Mouse (Mus musculus) adrenal gland, adult 10 weeks (tissue): ENCODE results near the gene Ccr8. TPM values are rescaled to one million over a fixed set of nuclear protein-coding genes. Genes with fewer than 3 reads are reported as not detected.

Source experiments
- polyA plus RNA-seq: library from polyadenylated mRNA; stranded (reverse); fragments of 350-450 nt; fragmentation: Illumina TruSeq; extraction: RNeasy Lipid Tissue Mini Kit (QIAGEN cat#74804); gene quantifications from one replicate; pipeline ENCODE4 v1.2.3, GENCODE M21; 2014; ENCODE audit warnings: low read depth, low replicate concordance

Ccr8 gene
- polyA plus RNA-seq: not detected

GRCm38 (mm10) chr9:120091696-120092238 is at the start of gene Ccr8:
Gene Ccr8 (plus strand): TSS chr9:120092114.

GRCm38 (mm10) chr9:120069779-120070178 is 22.1 kb upstream of the Ccr8 start, which contains the start of gene Cx3cr1:
Gene Cx3cr1 (minus strand): TSS chr9:120069879.

GRCm38 (mm10) chr9:120110211-120111018 is 18.5 kb downstream of the Ccr8 start, which contains the start of gene Slc25a38:
Gene Slc25a38 (plus strand): TSS chr9:120110374.

GRCm38 (mm10) chr9:120127538-120128251 is 35.8 kb downstream of the Ccr8 start, which contains the start of gene Rpsa:
Gene Rpsa (plus strand): TSS chr9:120127689.

Other genes with a start within 250 kb of the Ccr8 start
- gene Wdr48, start 197.2 kb upstream of the Ccr8 start, polyA plus RNA-seq: 66.4 TPM
- gene Gorasp1, start 154.5 kb upstream of the Ccr8 start, polyA plus RNA-seq: 5.4 TPM
- gene Ttc21a, start 154.5 kb upstream of the Ccr8 start, polyA plus RNA-seq: not detected
- gene Csrnp1, start 107.5 kb upstream of the Ccr8 start, polyA plus RNA-seq: not detected
- not detected for gene Xirp1, start 68.5 kb upstream of the Ccr8 start, polyA plus RNA-seq
- 9.1 TPM for gene Cx3cr1, start 22.2 kb upstream of the Ccr8 start, polyA plus RNA-seq
- gene Slc25a38, start 18.3 kb downstream of the Ccr8 start, polyA plus RNA-seq: 3.2 TPM
- 79.8 TPM for gene Rpsa, start 35.6 kb downstream of the Ccr8 start, polyA plus RNA-seq
- not detected for gene Mobp, start 57.6 kb downstream of the Ccr8 start, polyA plus RNA-seq
- 1.0 TPM for gene Myrip, start 209.4 kb downstream of the Ccr8 start, polyA plus RNA-seq